Mouse (Mus musculus) cerebellum, adult 9-11 months (tissue): ENCODE measurements around the gene Ntsr2.
A peak's percentile ranks its signal among the peaks of the same experiment; 100 is the strongest.
"Not testable (repeated sequence)": the region's sequence is repeated elsewhere in the genome, so short reads cannot be mapped to it uniquely, and the experiment has no call there.

ENCODE experiments used
- DNase-seq: peaks from one replicate; pipeline ENCODE4 v3.0.0; 2022

The Ntsr2 gene

DNA sequence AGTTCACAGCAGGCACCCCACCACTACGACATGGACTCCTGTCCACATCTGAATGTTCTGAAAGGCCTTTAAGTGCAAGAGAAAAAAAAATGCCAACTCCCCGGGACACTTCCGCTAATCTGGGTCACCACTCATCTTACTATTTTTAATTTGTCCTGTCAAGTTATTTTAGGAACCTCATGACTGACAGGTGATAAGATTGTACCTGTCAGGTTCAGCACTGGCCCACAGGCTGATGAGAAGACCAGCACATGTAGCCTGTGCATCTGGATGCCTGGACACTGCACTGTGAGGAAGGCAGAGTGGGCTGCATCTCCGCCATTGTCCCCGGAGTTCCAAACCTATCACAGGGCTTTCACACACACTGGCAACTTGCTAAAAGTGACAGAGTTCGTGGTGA is 3.4 kb upstream of the Ntsr2 start:
- DNase-seq = no peak

DNA sequence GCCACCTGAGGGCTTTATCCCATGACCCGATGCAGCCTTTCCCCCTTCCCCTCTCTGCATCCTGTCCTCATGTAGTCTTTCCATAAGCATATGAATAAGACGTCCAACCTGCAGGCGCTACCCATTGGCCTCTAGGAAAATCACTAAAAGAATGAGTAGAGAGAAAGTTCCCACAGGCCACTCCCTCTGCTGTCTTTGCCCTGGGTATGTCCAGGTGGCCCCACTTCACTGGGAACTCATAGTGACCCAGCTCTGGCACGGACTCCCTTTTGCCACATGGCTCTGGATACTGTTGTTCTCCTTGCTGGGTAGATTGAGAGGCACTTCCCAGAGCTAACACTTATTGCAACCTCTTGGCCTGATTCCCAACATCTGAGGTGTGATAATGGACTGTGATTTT is 2.4 kb downstream of the Ntsr2 start:
- DNase-seq = no peak

DNA sequence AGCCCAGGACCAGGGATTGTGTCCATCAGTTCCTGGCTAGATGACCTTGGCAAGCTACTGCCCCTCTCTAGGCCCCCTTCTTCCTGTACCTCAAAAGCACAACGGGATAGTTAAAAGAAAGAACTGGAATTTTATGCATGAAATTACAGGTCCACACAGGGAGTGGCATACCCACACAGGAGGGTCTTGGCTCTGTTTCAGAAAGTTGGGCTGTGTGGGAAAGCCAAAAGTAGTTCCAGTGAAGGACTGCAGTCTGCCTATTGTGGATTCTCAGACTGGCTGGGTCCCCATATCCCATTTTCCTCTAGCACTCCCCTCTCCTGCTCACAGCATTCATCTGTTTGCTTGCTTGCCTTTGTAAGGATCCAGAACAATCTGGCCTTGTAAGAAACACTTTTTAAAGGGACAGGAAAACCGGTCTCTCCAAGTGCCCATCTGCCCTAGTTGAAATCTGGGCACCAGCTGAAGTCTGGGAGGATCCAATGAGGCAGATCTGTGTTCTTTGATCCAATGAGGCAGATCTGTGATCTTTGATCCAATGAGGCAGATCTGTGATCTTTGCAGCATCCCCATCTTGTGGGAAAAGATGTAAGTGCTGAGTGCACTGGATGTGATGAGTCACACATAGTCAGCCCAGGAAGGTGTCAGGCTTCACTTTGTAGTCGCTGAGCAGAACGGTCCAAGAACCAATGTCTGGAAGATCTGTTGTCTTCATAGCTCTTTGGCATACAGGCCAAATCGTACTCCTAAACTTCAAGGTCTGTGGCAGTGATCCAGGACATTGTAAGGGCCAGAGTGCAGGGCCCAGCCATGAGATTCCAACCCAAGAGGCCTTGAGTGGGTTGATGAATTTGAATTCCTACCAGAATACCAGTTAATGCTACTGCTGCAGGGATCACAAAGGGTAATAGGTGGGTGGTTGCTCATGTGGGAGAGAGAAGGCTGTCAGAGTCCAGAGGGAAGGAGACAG is 4.0 kb downstream of the Ntsr2 start:
- DNase-seq = peak; percentile 24

DNA sequence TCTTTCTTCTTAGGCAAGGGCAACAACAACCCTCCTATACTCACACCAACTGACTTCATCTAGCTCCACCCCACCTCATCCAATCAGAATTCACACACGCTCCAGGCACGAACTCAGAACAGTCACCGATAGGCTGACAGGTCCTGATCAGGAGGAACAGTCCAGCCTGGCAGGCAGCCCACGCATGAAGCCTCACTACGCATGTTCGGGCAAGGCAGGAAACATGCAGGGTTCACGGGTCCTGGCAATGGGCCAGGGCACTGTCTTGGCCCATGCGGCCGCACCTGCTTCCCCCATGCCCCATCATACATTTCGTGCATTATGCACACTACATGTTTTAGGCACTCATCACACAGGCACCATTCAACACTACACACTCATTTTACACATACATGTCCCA is 8.3 kb downstream of the Ntsr2 start:
- no peak for DNase-seq

DNA sequence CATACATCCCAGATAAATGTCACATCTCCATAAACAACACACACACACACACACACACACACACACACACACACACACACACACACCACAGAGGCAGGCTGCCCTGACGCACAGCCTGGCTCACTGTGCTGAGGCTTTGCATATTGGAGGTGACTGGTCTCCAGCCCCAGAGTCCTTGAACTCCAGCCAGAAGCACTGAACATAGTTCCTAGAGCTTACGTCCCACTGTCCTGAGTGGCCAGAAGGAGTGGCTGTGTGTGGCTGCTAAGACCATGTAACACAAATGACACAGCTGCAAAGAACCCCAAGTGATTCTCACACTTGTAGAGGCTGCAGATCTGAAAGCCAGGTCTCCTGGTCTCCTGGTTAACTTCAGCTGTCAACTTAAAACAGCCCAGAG is 8.8 kb downstream of the Ntsr2 start:
- DNase-seq = no peak

DNA sequence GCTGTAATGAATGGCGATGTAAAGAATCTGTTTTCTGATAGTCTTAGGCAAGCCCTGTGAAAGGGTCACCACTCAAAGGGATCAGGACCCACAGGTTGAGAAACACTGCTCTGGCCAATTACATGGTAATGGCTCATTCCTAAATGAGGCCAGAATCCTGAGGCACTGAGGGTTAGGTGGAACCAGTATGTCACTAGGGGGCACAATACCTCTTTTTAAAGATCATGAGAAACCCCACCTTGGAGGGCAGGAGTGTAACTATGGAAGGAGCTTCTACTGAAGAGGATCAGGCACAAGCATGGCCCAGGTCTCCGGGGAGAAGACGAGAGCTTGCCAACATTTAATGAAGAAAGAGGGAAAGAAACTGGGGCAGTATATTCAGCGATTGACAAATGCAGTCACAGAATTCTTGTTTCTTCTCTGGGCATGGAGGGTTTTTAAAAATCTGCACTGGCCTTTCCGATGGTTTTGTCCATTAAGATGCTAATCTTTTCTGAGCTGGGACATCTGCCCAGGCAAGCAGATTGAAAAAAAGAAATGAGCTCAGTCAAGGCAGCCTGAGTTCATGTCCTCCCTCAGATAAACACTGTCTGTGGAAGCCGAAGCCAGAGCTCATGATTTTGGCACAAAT is 9.9 kb downstream of the Ntsr2 start:
- peak; percentile 36 for DNase-seq

DNA sequence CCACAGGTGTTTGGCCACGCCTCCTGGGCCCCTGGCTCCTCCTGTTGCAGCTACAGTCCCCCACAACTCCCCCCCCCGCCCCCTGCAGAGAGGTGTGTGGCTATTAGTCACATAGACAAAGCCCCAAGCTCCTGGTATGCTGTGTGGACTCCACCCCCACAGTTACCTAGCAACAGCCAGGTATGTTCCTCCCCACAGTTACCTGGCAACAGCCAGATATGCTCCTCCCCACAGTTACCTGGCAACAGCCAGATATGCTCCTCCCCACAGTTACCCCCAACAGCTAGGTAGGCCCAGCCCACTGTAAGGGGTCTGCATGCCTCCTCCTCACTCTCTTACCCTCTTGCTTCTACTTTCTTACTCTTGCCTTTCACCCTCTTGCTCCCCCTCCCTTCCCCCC is 11.8 kb downstream of the Ntsr2 start:
- DNase-seq = no peak

DNA sequence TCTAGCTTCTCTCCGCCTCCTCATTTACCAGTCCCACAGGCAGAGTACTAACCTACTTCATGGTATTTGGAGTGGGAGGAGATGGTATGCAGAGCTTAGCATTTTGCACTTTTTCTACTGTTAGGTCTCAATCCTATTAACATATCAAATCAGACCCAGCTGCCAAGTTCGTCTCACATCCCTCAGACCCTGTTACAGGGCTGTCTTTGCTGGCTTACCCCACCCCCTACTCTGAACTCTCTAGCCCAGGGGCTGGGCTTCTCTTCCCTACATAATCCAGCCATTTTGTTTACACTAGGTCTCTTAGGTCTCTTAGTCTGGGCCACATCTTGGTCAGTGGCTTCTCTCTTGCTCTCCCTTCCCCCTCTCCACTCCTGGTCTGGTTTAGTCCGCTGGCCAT is 16.0 kb downstream of the Ntsr2 start:
- DNase-seq = no peak

DNA sequence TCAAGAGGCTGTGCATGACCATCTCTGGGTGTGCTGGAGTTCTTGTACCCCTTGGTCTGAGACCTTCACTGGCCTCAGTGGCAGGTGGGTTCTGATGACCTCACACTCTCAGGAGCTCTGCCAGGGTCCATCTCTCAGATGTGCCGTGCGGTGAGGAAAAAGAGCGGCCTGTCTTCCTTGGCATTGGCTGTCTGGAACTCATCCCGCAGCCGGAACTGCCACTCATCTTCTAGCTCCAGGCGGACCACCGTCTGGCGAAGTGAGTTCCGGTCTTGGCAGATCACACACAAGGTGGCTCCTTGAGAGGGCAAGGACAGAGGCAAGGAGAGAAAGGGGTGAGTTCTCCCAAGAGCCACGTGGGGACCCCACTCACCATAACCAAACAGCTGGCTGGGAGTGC is 19.1 kb downstream of the Ntsr2 start:
- no peak for DNase-seq

DNA sequence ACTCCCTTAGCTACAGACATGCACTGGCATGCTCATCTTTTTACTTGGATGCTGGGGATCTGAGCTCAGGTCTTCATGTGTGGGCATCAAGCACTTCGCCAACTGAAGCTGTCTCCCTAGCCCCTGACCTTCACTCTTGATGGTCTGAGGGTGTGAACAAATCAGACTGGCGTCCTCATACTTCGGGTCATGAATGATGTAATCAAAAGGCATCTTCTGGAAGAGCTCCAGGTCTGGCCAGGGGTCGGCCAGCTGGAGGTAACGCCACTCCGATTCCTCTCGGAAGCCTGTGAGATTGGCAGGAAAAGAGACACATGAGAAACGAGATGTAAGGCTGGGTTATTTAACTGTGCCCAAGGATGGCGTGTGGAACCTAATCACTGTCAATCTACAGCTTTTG is 37.4 kb downstream of the Ntsr2 start:
- DNase-seq = no peak

DNA sequence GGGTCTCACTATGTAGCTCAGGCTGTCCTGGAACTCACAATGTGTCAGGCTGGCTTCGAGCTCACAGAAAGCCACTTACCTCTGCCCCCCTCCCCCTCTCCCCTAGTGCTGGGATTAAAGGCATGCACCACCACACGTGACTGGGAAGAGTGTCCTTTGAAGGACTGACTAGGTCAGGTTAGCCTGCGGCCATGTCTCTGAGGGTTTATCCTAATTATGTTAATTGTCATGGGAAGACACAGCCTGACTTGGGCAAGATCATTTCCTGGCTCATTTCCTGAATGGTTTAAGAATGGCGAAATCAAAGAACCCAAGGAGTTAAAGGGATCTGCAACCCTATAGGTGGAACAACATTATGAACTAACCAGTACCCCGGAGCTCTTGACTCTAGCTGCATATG is 41.6 kb downstream of the Ntsr2 start:
- DNase-seq = no peak

DNA sequence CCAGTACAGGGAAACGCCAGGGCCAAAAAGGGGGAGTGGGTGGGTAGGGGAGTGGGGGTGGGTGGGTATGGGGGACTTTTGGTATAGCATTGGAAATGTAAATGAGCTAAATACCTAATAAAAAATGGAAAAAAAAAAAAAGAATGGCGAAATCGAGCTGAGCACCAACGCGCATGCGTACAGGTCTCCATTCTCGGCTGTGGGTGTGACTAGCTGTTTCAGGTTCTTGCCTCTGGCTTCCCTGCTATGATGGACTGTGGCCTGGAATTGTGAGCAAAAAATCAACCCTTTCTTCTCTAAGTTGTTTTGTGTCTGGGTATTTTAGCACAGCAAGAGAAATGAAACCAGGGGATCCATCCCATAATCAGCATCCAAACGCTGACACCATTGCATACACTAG is 42.1 kb downstream of the Ntsr2 start:
- DNase-seq = not testable (repeated sequence)

DNA sequence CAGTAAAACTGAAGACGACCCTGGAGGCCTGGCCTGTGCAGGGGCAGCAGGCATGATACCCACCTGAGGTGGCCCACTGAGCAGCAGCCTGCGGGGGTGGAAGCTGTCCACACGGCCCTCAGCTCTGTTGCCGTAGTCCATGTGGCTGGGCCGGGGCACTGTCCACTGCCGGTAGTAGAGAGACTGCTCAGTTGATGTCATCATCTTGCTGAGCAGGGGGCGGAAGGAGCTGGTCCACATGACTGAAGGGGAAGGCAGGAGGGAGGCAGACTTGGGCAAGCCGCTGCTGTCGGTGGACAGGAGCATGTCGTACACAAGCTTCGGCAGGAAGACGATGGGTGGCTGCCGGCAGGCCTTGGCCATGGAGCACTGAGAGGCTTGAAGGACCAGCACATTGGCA is 43.0 kb downstream of the Ntsr2 start:
- DNase-seq = no peak

DNA sequence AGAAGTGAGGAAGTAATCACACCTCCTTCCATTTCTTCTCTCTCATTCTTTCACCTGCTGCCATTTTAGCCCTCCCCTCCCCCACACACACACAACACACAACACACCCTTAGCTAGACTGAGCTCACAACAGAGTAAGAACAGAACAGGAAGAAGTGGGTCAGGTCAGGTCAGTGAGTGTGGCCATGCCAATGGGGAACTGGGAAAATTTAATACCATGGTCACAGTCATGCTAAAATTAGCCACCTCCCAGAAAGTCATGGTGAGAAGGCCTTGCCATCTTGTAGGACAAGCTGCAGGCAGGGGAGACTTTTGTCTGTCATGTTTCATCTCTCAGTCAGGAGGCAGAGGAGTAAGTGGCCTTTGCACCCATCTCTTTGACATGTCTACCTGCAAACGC is 45.5 kb downstream of the Ntsr2 start:
- DNase-seq = no peak
